Mouse (Mus musculus) stomach, postnatal 0 days (tissue): ENCODE results near the gene Rest.

ENCODE experiments used
- CTCF ChIP-seq: IDR thresholded peaks from 2 replicates; pipeline ENCODE4 v1.5.1; 2016; ENCODE audit warnings: antibody characterized with exemption, low read depth, mild to moderate bottlenecking, moderate library complexity
- EP300 ChIP-seq: optimal IDR thresholded peaks from 2 replicates; pipeline ENCODE3; 2016; ENCODE audit warnings: antibody characterized with exemption

GRCm38 (mm10) chr5:77252115-77252827, 13.0 kb upstream of the Rest start:
- TF ChIP-seq CTCF (no peak), EP300 (no peak)
